Mouse (Mus musculus) adrenal gland, adult (tissue): ENCODE data around the gene Eif5.
A peak's percentile ranks its signal among the peaks of the same experiment; 100 is the strongest.
"Not testable (repeated sequence)": the region's sequence is repeated elsewhere in the genome, so short reads cannot be mapped to it uniquely, and the experiment has no call there.

Experiments
- DNase-seq, 2 experiments: peaks; one replicate each; pipeline ENCODE4 v3.0.0; 2022 to 2023; ENCODE audit warnings: low spot score in 1 of 2; ENCODE audit not compliant: inconsistent age in 2 of 2

Gene Eif5

DNA sequence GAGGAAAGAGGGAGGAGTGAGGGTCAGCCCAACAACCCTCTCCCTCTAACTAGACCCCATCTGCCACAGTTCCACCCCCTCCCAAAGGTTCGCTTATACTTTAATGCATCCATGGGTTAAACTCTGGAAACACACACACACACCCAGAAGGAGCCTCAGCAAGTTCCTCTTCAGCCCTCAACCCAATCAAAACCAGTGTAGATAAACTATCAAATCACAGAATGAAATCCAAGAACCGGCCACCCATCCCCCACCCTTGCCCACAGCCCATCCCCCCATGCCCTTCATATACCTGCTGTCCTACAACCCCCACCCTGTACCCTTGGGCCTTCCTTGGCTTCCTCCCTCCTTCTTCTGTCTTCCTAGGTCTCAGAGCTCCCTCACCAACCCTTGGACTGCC, 16.8 kb upstream of the Eif5 start:
- no peak for DNase-seq

DNA sequence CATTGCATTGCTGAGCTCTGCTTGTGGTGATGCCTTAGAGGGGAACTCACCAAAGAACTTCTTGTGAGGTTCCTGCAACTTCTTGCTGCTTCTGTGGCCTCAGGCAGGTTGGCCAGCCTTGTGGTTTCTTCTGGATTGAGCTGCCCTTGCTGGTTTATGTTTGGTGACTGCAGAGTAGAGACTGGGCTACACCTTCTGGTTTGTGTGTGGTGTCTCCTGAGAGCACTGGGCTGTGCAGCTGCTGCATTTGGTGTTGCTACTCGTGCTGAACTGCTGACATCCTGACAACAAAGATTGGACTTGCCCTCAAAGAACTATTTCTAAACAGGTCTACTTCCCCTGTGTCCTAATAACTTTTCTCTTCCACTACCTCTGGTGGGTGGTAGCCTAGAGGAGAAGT, 13.3 kb upstream of the Eif5 start:
- DNase-seq = no peak

DNA sequence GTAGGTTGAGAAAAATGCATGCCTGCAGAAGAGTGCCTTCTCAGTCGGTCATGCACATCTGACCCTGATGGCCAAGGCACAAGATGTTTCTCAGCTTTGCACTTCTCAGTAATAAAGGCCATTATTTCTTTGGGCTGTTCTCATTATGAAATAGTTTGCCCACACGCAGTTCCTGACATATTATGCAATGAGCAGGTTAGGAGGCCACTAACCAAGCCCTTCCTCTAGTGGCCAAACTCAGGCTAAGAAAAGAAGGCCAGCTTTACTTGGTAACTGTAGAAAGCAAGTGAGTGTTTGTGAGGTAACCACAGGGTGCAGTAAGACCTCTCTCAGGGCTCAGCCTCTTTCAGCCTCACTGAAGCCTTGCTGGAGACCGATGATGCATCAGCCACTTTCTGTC, 12.9 kb upstream of the Eif5 start:
- peak in 1 of 2 experiments; percentile 78 for DNase-seq

GRCm38 (mm10) chr12:111527643-111528281, 10.1 kb upstream of the Eif5 start:
- DNase-seq = no peak

GRCm38 (mm10) chr12:111529192-111529591, 8.6 kb upstream of the Eif5 start:
- DNase-seq = no peak

GRCm38 (mm10) chr12:111533096-111533794, 4.6 kb upstream of the Eif5 start:
- DNase-seq = no peak

DNA sequence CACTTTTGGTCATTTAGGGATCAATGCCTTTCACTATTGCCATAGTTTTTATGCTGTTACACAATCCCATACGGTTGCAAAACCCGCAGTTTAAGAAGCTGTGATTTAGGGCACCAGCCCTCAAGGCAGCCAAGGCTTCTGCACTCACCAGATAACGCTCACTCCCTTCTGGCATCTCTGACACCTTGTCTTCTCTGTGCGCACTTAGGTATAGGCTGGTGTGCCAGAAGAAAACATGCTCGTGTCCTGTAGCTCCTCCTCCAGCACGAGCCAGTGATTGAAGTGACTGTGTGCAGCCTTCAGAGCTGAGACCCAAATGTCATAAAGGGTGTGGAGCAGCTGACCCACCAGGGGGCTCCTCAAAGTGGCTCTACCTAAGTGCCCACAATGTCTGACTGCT, 2.5 kb upstream of the Eif5 start:
- DNase-seq = peak in 1 of 2 experiments; percentile 87

DNA sequence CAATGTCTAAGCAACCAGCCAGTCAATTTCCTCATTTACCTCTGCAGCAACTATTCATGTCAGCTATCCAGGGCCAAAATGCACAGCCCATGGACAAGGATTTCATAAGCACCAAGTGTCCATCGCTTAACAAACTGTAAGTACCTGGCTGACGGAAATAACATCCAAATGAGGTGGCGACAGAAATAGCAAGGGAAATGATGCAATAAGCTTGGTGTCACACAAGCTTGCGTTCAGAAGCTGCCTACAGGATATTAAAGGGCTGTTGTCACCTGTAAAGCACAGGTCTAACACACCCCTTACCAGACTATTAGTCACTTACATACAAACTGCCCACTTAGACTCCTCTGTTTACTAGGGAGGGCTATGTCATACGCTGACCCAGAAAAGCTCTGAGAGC, 2.1 kb upstream of the Eif5 start:
- peak in 1 of 2 experiments; percentile 68 for DNase-seq

DNA sequence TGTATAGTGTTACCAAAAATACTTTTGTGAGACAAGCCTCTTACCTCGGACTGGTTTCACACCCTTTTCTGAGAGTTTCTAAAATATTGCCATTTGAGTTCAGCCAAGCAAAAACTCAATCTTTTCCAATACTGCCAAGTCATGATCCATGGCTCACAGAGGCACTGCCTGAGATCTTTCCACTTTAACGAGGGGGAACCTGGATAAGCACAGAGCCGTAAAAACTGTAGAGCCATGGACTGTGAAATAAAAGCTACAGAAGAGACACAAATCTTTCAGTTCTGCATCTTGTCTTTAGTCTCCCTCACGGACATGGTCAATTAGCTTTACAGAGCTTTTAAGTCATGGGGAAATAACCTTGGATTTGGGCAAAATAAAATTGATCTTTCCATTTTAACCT, 1.1 kb upstream of the Eif5 start:
- peak in 1 of 2 experiments; percentile 78 for DNase-seq

DNA sequence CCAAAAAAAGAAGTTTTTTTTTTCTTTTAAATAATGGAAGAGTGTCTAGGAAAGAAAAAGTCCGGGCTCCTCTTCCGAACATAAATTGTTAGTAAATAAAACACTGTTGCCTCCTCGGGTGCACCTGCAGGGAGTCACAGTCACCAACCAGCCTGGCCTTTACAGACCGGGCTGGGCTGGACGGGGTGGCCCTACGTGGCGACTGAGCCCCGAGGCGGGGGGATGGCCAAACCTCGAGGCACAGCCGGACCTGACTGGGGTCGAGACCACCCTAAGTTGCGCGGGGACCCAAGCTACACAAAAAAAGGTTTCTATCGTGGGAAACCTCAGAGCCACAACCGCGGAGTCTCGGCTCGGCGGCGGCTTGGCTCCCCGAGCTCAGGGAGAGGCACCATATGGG, 475 bp upstream of the Eif5 start:
- no peak for DNase-seq

DNA sequence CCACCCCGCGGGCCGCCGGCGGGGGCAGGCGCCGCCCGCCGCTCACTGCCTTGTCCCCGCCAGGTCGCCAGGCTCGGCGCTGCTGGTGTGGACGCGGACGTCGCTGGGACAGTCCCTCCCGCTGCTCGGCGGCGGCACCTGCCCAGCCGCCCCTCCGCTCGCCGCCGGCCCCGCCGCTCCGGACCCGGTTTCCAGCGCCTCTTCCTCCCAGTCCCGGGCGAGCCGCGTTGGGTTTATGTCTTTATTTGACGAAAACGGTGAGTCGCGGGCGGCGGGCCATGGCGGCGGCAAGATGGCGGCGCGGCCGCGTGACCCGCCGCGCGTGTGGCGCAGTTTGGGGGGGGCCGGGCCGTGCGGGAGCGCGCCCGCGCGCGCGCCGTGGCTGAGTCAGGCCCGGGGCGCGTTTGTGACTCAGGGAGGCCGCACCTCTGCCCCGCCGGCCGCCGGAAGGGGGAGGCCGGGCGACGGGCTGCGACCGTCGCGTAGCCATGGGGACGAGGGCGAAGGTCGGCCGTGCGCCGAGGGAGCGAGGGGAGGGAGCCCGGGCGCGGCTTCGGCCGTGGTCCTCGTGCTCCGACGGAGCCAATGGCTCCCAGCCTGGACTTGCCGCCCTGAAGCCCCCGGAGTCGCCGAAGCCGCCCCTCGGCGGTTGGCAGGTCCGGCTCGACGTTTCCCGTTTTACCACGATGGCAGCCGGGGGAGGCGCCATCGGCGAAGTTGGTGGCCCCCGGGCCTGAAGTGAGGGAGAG, 650 bp downstream of the Eif5 start:
- peak; percentile 92 to 95 for DNase-seq

DNA sequence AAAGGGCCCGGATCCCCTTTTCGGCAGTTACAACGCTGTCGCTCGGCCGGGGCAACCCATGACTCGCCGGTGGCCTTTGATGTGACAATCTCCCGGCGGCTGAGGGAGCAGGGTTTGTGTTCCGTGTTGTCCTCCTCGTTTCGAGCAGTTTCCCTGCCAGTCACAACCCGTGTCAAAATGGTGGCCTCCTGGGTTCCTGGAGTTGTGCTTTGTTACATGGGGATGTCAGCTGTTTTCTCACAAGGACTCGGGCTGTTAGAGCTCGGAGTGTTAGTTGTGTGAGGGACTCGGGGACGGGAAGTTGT, 1.2 kb downstream of the Eif5 start:
- DNase-seq = no peak

DNA sequence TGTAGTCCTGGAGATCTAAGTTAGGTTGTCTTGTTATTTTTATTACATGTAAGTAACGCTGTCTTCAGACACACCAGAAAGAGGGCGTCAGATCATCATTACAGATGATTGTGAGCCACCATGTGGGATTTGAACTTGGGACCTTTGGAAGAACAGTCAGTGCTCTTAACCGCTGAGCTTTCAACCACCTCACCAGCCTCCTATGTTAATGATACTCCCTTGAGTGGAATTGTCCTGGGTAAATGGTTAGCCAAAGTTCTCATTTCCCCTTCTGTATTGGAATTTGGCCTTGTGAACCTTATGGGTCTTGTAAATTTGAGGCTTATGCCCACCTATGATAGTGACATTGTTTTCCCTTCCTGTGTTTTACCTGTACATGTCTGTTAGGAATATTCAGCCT, 9.3 kb downstream of the Eif5 start:
- no peak for DNase-seq

- DNase-seq = peak in 1 of 2 experiments; percentile 42
These were observed 10.9 kb downstream of the Eif5 start for GRCm38 (mm10) chr12:111548555-111549289.

DNA sequence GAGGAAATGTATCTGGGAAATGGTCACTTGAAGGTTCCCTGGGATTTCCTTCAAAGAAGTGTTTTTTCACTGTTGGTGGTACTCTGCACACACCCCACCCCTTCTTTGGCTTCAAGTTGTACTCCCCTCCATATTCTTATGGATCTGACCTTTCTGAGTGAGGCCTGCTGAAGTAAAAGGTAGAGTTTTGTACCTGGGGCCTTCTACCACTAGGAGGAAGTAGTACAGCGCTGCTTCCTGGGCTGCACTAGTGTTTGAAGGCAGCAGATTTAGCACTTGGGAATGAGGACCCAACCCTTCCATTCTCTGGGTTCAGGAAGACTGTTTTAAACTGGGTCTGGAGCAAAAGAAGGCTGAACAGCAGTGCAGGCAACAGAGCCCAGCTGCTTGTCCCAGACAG, 12.9 kb downstream of the Eif5 start:
- DNase-seq = peak in 1 of 2 experiments; percentile 33

- DNase-seq = no peak
These were observed 14.5 kb downstream of the Eif5 start for GRCm38 (mm10) chr12:111552342-111552741.

DNA sequence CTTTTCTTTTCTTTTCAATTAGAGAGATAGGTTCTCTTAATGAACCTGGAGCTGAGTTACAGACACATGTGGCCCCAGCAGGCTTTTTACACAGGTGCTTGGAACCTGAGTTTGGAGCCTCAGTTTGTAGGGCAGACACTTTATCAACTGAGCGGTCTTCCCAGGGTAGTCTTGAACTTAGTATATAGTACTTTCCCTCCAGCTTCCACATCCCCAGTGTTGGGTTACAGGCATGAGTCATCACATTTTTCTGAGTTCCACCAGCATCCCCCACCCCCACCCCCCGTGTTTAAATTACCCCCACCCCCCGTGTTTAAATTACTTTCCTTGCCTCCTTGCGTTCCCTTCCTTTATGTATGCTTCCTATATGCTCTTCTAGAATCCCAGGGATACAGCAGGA, 17.5 kb downstream of the Eif5 start:
- no peak for DNase-seq

GRCm38 (mm10) chr12:111555893-111556292, 18.1 kb downstream of the Eif5 start:
- not testable (repeated sequence) for DNase-seq

GRCm38 (mm10) chr12:111557538-111557937, 19.7 kb downstream of the Eif5 start:
- no peak for DNase-seq

DNA sequence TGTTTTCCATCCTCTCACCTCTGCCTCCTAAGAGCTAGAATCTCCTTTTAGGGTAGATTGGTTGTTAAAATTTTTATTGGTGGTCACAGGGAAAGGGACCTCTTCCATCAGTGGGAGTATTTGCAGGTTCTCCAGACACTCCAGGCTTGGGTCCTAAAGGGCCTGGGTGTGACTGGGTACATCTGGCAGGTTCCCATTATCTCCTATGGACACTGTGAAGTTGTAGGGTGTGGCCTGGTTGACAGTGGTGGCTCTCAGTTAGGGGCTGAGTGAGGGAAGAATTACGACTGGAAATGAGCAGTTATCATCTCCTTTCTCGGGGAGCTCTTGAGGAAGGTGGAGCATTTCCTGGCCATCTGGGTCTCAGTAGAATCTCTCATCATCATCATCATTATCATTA, 20.8 kb downstream of the Eif5 start:
- DNase-seq = no peak

DNA sequence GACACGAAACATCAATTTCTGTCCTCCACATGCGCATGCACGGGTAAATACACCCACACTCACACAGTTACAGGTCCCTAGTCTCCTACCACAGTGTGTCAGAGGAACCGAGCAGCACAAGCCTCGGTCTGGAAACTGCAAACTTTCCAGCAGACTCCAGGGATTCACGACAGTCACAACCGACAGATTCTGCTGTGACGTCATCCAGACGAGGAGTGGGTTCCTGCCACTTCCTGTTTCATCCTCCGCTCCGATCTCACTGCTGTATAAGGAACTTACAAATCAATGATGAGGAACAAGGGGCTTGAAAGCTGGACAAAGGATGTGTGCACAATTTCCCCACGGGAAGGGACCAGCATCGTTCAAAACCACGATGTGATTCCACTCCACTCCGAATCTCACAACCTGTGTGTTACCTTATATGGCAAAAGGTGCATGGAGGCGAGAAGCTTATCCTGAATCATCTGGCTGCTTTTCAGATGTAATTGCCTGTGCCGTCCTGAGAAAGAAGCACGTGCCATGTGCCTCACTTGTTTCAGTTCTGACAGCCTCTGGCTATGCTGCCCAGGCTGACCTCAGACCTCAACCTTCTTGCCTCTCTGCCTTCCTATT, 21.9 kb downstream of the Eif5 start:
- DNase-seq = no peak
